Mouse (Mus musculus) erythroblast, embryonic 14.5 days (primary cell): ENCODE data around the gene Ppp4r2. TPM values are rescaled to one million over a fixed set of nuclear protein-coding genes. Genes with fewer than 3 reads are reported as not detected.
"Not testable (repeated sequence)": the region's sequence is repeated elsewhere in the genome, so short reads cannot be mapped to it uniquely, and the experiment has no call there.

ENCODE experiments used
- H3K27me3 ChIP-seq: 2 replicates; pipeline ENCODE4 v1.6.1; 2012; ENCODE audit warnings: inconsistent platforms; ENCODE audit not compliant: control insufficient read depth
- H3K36me3 ChIP-seq: 2 replicates; pipeline ENCODE4 v1.6.1; 2012; ENCODE audit warnings: mild to moderate bottlenecking, inconsistent platforms; ENCODE audit not compliant: control insufficient read depth
- H3K4me1 ChIP-seq: 2 replicates; pipeline ENCODE4 v1.6.1; 2012; ENCODE audit warnings: inconsistent platforms; ENCODE audit not compliant: control insufficient read depth
- H3K4me3 ChIP-seq: replicated peaks from 2 replicates; pipeline ENCODE3; 2012; ENCODE audit warnings: moderate library complexity, mild to moderate bottlenecking, inconsistent platforms
- H3K9me3 ChIP-seq: 2 replicates; pipeline ENCODE4 v1.6.1; 2012; ENCODE audit warnings: low read length, inconsistent platforms, mixed read lengths; ENCODE audit not compliant: control insufficient read depth
- GATA1 ChIP-seq: IDR thresholded peaks from 2 replicates; pipeline ENCODE4 v1.6.1; 2012; ENCODE audit warnings: low read length, inconsistent platforms, mixed read lengths
- TAL1 ChIP-seq: IDR thresholded peaks from 3 replicates; pipeline ENCODE4 v1.6.1; 2012; ENCODE audit warnings: low read length, inconsistent platforms, mixed read lengths
- polyA plus RNA-seq: library from polyadenylated mRNA; stranded (reverse); fragments of >175 nt; gene quantifications from 2 replicates; pipeline ENCODE4 v1.2.3, GENCODE M21; 2012

Ppp4r2 gene
- polyA plus RNA-seq, 1 experiment = 3.9 TPM

DNA sequence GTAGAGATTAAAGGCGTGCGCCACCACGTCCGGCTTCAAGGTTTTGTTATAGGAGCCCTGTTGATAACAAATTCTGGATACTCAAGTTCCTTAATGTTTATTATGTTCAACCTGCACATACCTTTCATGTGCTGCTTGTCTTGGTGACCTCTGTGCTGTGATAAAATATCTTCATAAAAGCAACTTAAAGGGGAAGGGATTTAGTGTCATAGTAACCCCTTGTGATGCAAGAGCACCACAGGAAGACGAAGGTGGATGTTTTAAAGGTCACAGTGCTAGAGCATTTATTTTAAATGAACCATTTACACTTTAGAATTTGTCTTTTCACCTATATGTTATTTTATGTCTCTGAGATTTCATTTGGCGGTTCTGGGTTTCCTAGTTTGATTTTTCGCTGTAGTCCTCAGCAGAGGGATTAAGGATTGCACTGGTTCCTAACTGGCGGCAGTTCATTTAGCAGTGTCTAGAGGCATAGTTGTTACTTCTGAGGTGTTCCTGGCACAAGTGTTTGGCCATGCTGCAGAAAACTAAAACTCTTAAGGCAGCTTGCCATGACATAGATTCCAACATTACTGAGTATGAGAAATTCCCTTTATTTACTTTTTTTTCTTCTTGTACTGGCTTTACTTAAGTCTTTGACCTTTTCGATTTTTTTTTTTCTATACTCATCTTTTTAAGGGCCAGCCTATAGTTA lies 15.4 kb downstream of the Ppp4r2 start:
- H3K36me3 ChIP-seq = peaks cover 74% of the 10 kb centered on the region
- TF ChIP-seq GATA1 = no peak
- TF ChIP-seq TAL1 = no peak

DNA sequence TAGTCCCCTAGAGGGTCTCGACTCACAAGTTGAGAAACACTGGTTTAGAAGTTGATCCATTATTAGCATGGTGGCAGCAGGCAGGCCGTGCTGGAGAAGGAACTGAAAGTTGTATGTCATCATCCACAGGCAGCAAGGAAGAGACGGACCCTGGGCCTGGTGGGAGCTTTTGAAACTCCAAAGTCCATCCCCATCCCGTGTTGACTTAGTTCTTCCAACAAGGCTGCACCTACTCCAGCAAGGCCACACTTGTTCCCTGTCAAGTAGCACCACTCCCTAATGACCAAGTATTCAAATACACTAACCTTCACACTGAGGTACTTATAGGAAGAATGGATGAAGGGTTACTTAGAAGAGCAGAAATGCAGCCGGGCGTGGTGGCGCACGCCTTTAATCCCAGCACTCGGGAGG lies 17.3 kb downstream of the Ppp4r2 start:
- H3K4me3 ChIP-seq = no peak overlapping the region
- H3K36me3 ChIP-seq = peaks cover 74% of the 10 kb centered on the region
- no peaks in the 10 kb centered on the region for H3K9me3 ChIP-seq
- H3K4me1 ChIP-seq = peaks cover 3% of the 10 kb centered on the region
- H3K27me3 ChIP-seq = no peaks in the 10 kb centered on the region
- no peak for TF ChIP-seq GATA1
- TF ChIP-seq TAL1 = no peak

More for the DNA sequence above, 15.4 kb downstream of the Ppp4r2 start:
- H3K4me1 ChIP-seq = peaks cover 3% of the 10 kb centered on the region
- H3K9me3 ChIP-seq = no peaks in the 10 kb centered on the region
- H3K27me3 ChIP-seq = no peaks in the 10 kb centered on the region
- H3K4me3 ChIP-seq = no peak overlapping the region

DNA sequence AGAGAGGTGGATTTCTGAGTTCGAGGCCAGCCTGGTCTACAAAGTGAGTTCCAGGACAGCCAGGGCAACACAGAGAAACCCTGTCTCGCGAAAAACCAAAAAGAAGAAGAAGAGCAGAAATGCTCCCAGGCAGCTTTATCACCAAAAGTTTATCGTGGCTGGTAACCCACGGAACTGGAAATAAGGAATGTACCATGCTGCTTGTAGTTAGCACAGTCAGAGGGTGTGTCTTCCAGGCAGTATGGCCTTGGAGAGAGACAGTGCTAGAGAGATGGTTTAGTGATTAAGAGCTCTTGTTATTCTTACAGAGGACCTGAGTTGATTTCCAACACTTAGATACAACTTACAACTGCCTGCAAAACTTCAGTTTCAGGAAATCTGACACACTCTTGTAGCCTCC lies 17.7 kb downstream of the Ppp4r2 start:
- H3K36me3 ChIP-seq = peaks cover 72% of the 10 kb centered on the region
- H3K4me1 ChIP-seq = peaks cover 3% of the 10 kb centered on the region
- H3K9me3 ChIP-seq = no peaks in the 10 kb centered on the region
- TF ChIP-seq GATA1 (no peak), TAL1 (no peak)
- no peaks in the 10 kb centered on the region for H3K27me3 ChIP-seq
- H3K4me3 ChIP-seq = no peak overlapping the region

DNA sequence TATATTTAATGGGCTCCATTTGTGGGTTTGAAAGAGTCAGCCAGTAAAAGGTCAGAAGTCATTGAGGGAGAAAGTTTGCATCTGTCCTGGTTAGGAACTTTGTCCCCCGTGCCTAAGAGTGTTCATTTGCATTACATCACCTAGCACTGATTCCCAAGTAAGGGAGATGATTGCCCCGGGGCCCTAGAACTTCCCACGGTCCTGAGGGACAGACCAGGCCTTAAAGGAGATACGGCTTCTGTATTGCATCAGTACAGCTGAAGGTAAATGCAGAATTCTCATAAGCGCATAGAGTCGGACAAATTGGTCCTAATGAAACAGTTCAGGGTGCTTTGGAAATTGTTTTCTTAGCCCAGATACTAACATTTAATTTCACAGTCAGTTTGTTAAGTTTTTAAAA lies 31.9 kb downstream of the Ppp4r2 start:
- Histone ChIP-seq H3K4me1 (no peaks in the 10 kb centered on the region), H3K36me3 (peaks cover 54% of the 10 kb centered on the region), H3K9me3 (no peaks in the 10 kb centered on the region), H3K4me3 (no peak overlapping the region), H3K27me3 (no peaks in the 10 kb centered on the region)
- TF ChIP-seq TAL1 (no peak), GATA1 (no peak)

DNA sequence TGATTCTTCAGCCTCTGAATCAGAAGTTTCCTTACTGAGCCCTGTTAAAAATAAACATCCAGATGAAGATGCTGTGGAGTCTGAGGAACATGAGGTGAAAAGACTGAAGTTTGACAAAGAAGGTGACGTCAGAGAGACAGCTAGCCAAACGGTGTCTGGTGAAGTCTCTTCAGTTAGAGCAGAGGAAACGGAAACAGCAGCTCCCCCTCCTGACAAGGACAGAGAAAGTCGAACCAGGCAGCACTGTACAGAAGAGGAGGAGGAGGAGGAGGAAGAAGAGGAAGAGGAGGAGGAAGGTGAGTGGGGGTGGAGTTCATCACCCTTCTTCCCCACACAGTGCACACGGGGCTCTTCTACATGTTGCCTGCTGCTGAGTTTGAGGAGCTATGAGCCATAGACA lies 32.4 kb downstream of the Ppp4r2 start:
- peaks cover 51% of the 10 kb centered on the region for H3K36me3 ChIP-seq
- H3K9me3 ChIP-seq, H3K27me3 ChIP-seq, H3K4me1 ChIP-seq, H3K4me3 ChIP-seq: not testable (repeated sequence)

DNA sequence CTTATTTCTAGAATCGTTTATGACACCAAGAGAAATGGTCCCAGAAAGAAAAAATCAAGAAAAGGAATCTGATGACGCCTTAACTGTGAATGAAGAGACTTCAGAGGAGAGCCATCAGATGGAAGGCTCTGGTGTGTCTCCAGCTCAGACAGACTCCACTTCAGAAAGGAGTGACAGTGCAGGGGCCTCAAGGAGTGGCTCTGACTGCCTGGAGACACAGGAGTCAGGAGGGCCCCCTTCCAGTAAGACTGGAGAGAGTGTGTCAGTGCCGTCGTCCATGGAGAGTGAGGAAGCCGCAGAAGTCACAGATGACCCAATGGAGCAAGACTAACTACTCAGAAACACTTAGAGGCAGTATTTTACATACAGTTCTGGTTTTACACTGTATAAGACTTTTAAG lies 32.8 kb downstream of the Ppp4r2 start:
- not testable (repeated sequence) for H3K4me1 ChIP-seq, H3K4me3 ChIP-seq, H3K9me3 ChIP-seq, H3K27me3 ChIP-seq
- H3K36me3 ChIP-seq = peaks cover 47% of the 10 kb centered on the region

DNA sequence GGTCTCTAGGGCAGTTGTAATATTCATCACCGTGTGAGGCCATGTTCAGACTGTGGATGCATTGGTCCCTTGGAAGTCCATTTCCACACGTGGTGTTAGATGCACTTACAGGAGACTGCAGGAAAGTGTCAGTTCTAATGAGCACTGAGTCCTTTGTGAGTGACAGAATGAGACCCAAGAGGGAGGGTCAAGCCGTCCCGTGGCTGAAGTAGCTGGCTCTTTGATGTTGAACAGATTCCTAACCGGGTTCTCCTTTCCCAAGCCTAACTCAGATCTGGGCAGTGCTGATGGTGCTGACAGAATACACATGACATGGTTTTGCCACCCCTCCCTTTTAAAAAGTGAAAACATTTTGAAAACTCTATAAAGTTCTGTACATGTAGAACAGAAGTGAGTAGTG lies 35.4 kb downstream of the Ppp4r2 start:
- TF ChIP-seq GATA1 = no peak
- TF ChIP-seq TAL1 = no peak
- Histone ChIP-seq H3K27me3 (no peaks in the 10 kb centered on the region), H3K4me3 (no peak overlapping the region), H3K36me3 (peaks cover 27% of the 10 kb centered on the region), H3K9me3 (no peaks in the 10 kb centered on the region), H3K4me1 (no peaks in the 10 kb centered on the region)

DNA sequence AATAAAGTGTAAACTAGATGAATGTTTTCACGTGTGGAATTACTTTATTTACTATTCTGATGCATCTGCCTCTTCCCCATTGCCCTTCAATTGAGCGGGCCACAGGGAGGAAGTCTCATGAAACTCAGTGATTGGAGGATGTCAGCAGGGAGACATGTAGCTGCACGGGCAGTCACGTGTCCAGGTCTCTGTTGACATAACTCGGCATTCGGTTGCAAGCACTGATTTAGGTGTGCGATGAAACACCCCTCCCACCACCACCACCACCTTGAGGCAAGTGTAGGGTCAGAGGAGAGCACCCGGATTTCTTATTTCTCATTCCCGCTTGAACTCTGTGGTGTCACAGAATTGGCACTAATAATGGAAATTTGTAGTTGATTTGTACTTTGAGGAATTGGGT lies 36.5 kb downstream of the Ppp4r2 start:
- H3K27me3 ChIP-seq = no peaks in the 10 kb centered on the region
- no peaks in the 10 kb centered on the region for H3K9me3 ChIP-seq
- TF ChIP-seq GATA1 (no peak), TAL1 (no peak)
- H3K4me1 ChIP-seq = no peaks in the 10 kb centered on the region
- peaks cover 20% of the 10 kb centered on the region for H3K36me3 ChIP-seq
- H3K4me3 ChIP-seq = no peak overlapping the region

DNA sequence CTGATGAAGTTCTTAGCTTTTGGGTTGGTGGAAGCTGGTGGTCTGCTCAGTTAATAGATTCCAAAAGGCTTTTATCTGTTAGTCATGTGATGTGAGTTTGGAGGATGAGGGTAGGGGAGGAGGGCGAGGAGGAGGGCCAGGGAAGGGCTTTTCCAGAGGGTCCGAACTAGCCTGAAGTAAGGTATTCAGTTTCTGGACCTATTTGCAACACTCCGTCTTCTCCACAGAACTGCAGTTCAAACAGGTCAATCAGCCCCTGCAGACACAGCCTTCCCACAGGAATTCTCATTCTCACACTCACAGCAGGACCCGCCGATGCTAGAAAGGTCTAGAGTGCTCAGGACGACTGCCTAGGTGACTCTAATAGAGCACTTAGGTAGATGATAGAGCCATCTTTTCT lies 39.8 kb downstream of the Ppp4r2 start:
- Histone ChIP-seq H3K4me1 (no peaks in the 10 kb centered on the region), H3K36me3 (peaks cover 3% of the 10 kb centered on the region), H3K4me3 (no peak overlapping the region), H3K9me3 (peaks cover 9% of the 10 kb centered on the region), H3K27me3 (no peaks in the 10 kb centered on the region)
- TF ChIP-seq GATA1 = no peak
- TF ChIP-seq TAL1 = no peak

DNA sequence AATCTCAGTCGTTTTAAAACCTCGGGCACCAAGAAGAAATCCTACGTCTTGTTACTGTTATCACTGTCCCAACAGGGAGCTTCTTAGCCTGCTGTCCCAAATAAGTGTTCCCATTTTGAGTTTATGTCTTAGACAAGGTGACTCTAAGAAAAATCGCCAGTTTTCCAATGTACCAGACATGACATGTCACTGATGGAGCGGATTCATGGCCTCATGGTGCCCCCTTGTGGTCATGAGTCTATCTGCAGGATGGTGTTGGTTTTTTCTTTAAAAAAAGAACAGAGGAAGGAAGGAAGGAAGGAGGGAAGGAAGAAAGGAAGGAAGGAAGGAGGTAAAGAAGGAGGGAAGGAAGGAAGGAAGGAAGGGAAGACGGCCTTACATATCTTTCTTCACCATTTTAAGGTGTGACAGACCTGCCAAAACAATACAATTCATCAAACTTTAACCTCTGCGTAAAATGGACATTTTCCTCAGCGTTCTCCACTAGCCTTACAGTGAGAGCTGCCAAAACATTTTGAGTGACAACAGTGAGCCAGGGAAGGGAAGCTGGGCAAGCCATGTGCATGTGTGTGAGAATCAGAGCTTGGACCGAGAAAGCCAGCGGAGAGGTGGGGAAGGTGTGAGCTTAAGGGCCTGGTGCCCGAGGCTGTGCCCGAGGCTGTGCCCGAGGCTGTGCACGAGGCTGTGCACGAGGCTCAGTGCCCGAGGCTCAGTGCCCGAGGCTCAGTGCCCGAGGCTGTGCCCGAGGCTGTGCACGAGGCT lies 42.6 kb downstream of the Ppp4r2 start:
- Histone ChIP-seq H3K4me3 (no peak overlapping the region), H3K36me3 (no peaks in the 10 kb centered on the region), H3K27me3 (no peaks in the 10 kb centered on the region), H3K4me1 (no peaks in the 10 kb centered on the region), H3K9me3 (peaks cover 9% of the 10 kb centered on the region)
- TF ChIP-seq GATA1 = no peak
- TF ChIP-seq TAL1 = no peak
